Mouse (Mus musculus) testis, adult 2 months (tissue): ENCODE data around the gene Faim2. TPM values are rescaled to one million over a fixed set of nuclear protein-coding genes. Genes with fewer than 3 reads are reported as not detected.

Experiments
- H3K27ac ChIP-seq: fragments of 200-500 bp; 2 replicates; pipeline ENCODE4 v1.5.1; 2012; ENCODE audit warnings: low read depth, low read length; ENCODE audit not compliant: control insufficient read depth, insufficient read depth
- H3K27me3 ChIP-seq: fragments of 200-500 bp; 2 replicates; pipeline ENCODE4 v1.6.1; 2012; ENCODE audit warnings: mild to moderate bottlenecking, low read length, moderate library complexity; ENCODE audit not compliant: control insufficient read depth, insufficient read depth
- H3K36me3 ChIP-seq: fragments of 200-500 bp; 2 replicates; pipeline ENCODE4 v1.6.1; 2012; ENCODE audit warnings: mild to moderate bottlenecking, low read length; ENCODE audit not compliant: control insufficient read depth, insufficient read depth
- H3K4me1 ChIP-seq: fragments of 200-500 bp; 2 replicates; pipeline ENCODE4 v1.6.1; 2012; ENCODE audit warnings: low read length; ENCODE audit not compliant: control insufficient read depth, insufficient read depth
- H3K4me3 ChIP-seq: fragments of 200-500 bp; 2 replicates; pipeline ENCODE4 v1.5.1; 2012; ENCODE audit warnings: low read depth, mild to moderate bottlenecking, low read length, moderate library complexity, mixed read lengths; ENCODE audit not compliant: control insufficient read depth
- CTCF ChIP-seq: fragments of 200-500 bp; IDR thresholded peaks from 2 replicates; pipeline ENCODE4 v1.5.1; 2012; ENCODE audit warnings: low read depth, mild to moderate bottlenecking, inconsistent platforms, low read length, moderate library complexity; ENCODE audit not compliant: control insufficient read depth, insufficient read depth, insufficient replicate concordance
- POLR2A ChIP-seq: fragments of 200-500 bp; IDR thresholded peaks from 2 replicates; pipeline ENCODE4 v1.6.1; 2012; ENCODE audit warnings: low read depth, mild to moderate bottlenecking, inconsistent platforms, low read length, moderate library complexity; ENCODE audit not compliant: control insufficient read depth
- polyA plus RNA-seq: library from polyadenylated mRNA; depleted of rRNA; stranded (reverse); fragments of >200 nt; gene quantifications from 2 replicates; pipeline ENCODE4 v1.2.3, GENCODE M21; 2012

Faim2 gene
- polyA plus RNA-seq, 1 experiment = 0.19 TPM

GRCm38 (mm10) chr15:99531146-99531545, 3.2 kb upstream of the Faim2 start:
- Histone ChIP-seq H3K4me3 (no peak overlapping the region), H3K27ac (no peak overlapping the region), H3K27me3 (no peaks in the 10 kb centered on the region), H3K4me1 (peaks cover 8% of the 10 kb centered on the region), H3K36me3 (no peaks in the 10 kb centered on the region)
- TF ChIP-seq CTCF (no peak), POLR2A (no peak)

GRCm38 (mm10) chr15:99526681-99527080, 1.3 kb downstream of the Faim2 start:
- no peak for TF ChIP-seq POLR2A
- TF ChIP-seq CTCF = no peak
- H3K4me1 ChIP-seq = peaks cover 8% of the 10 kb centered on the region
- no peaks in the 10 kb centered on the region for H3K27me3 ChIP-seq
- H3K4me3 ChIP-seq = no peak overlapping the region
- H3K36me3 ChIP-seq = no peaks in the 10 kb centered on the region
- no peak overlapping the region for H3K27ac ChIP-seq

GRCm38 (mm10) chr15:99520306-99520705, 7.7 kb downstream of the Faim2 start:
- TF ChIP-seq CTCF = no peak
- no peak for TF ChIP-seq POLR2A
- Histone ChIP-seq H3K4me3 (no peak overlapping the region), H3K27ac (no peak overlapping the region), H3K36me3 (no peaks in the 10 kb centered on the region), H3K27me3 (no peaks in the 10 kb centered on the region), H3K4me1 (no peaks in the 10 kb centered on the region)

GRCm38 (mm10) chr15:99519626-99520025, 8.3 kb downstream of the Faim2 start:
- Histone ChIP-seq H3K4me1 (no peaks in the 10 kb centered on the region), H3K4me3 (no peak overlapping the region), H3K36me3 (no peaks in the 10 kb centered on the region), H3K27ac (no peak overlapping the region), H3K27me3 (no peaks in the 10 kb centered on the region)
- TF ChIP-seq POLR2A (no peak), CTCF (no peak)

- Histone ChIP-seq H3K4me3 (no peak overlapping the region), H3K27me3 (no peaks in the 10 kb centered on the region), H3K4me1 (no peaks in the 10 kb centered on the region; the same call in 1 of the 2 replicates), H3K36me3 (no peaks in the 10 kb centered on the region), H3K27ac (no peak overlapping the region)
- no peak for TF ChIP-seq POLR2A
- no peak for TF ChIP-seq CTCF
Measured at GRCm38 (mm10) chr15:99517715-99518114, 10.2 kb downstream of the Faim2 start.

- Histone ChIP-seq H3K4me1 (peaks cover 3% of the 10 kb centered on the region), H3K27me3 (no peaks in the 10 kb centered on the region), H3K4me3 (no peak overlapping the region), H3K36me3 (no peaks in the 10 kb centered on the region), H3K27ac (no peak overlapping the region)
- TF ChIP-seq CTCF (no peak), POLR2A (no peak)
Measured at GRCm38 (mm10) chr15:99516715-99517114, 11.2 kb downstream of the Faim2 start.

GRCm38 (mm10) chr15:99511797-99512525, 16.0 kb downstream of the Faim2 start:
- Histone ChIP-seq H3K27ac (no peak overlapping the region), H3K36me3 (no peaks in the 10 kb centered on the region), H3K4me1 (peaks cover 3% of the 10 kb centered on the region), H3K27me3 (no peaks in the 10 kb centered on the region), H3K4me3 (no peak overlapping the region)
- no peak for TF ChIP-seq POLR2A
- TF ChIP-seq CTCF = no peak

GRCm38 (mm10) chr15:99510621-99511020, 17.3 kb downstream of the Faim2 start:
- TF ChIP-seq CTCF (no peak), POLR2A (no peak)
- Histone ChIP-seq H3K4me3 (no peak overlapping the region), H3K36me3 (no peaks in the 10 kb centered on the region), H3K27me3 (no peaks in the 10 kb centered on the region), H3K4me1 (peaks cover 3% of the 10 kb centered on the region), H3K27ac (no peak overlapping the region)
